Mouse (Mus musculus) C2C12 (cell line): ENCODE results near the gene Fry. TPM values are rescaled to one million over a fixed set of nuclear protein-coding genes. Genes with fewer than 3 reads are reported as not detected.

Experiments used
- H3K27me3 ChIP-seq: one replicate; pipeline ENCODE4 v1.6.1; 2011; ENCODE audit not compliant: control insufficient read depth, insufficient read depth, insufficient read length
- H3K36me3 ChIP-seq: one replicate; pipeline ENCODE4 v1.6.1; 2011; ENCODE audit not compliant: control insufficient read depth, insufficient read depth
- H3K4me3 ChIP-seq: one replicate; pipeline ENCODE4 v1.5.1; 2011; ENCODE audit warnings: mild to moderate bottlenecking, control low read depth; ENCODE audit not compliant: poor library complexity, insufficient read depth, severe bottlenecking
- H3K79me2 ChIP-seq: one replicate; pipeline ENCODE4 v1.6.1; 2011; ENCODE audit not compliant: control insufficient read depth, insufficient read depth
- H3K79me3 ChIP-seq: one replicate; pipeline ENCODE4 v1.6.1; 2011; ENCODE audit warnings: low read depth, control low read depth
- H3ac ChIP-seq: one replicate; pipeline ENCODE3; 2011; ENCODE audit warnings: low read depth; ENCODE audit not compliant: control insufficient read depth, insufficient read length
- CEBPB ChIP-seq: IDR thresholded peaks from one replicate; pipeline ENCODE4 v1.6.1; 2011; ENCODE audit warnings: low read depth, mild to moderate bottlenecking, control low read depth, moderate library complexity
- CTCF ChIP-seq: IDR thresholded peaks from one replicate; pipeline ENCODE4 v1.5.1; 2011; ENCODE audit not compliant: control insufficient read depth, insufficient read depth, insufficient read length
- FOSL1 ChIP-seq: IDR thresholded peaks from one replicate; pipeline ENCODE4 v1.8.0; 2011; ENCODE audit warnings: mild to moderate bottlenecking, low read length; ENCODE audit not compliant: poor library complexity, insufficient read depth, severe bottlenecking
- MAX ChIP-seq: IDR thresholded peaks from one replicate; pipeline ENCODE4 v1.6.1; 2011; ENCODE audit warnings: mild to moderate bottlenecking, control low read depth
- MYOD1 ChIP-seq: IDR thresholded peaks from one replicate; pipeline ENCODE4 v1.6.1; 2011; ENCODE audit warnings: low read depth; ENCODE audit not compliant: control insufficient read depth, insufficient read length
- MYOG ChIP-seq: IDR thresholded peaks from one replicate; pipeline ENCODE4 v1.6.1; 2011; ENCODE audit not compliant: control insufficient read depth, insufficient read length; ENCODE audit errors: extremely low read depth
- USF1 ChIP-seq: IDR thresholded peaks from one replicate; pipeline ENCODE4 v1.6.1; 2011; ENCODE audit warnings: low read depth, mild to moderate bottlenecking, control low read depth, moderate library complexity
- polyA plus RNA-seq: library from polyadenylated mRNA; unstranded; fragments of >200 nt; fragmentation: generic; extraction: Trizol; gene quantifications from one replicate; pipeline ENCODE4 v1.2.1, GENCODE M21; 2012; ENCODE audit warnings: missing spikeins

The Fry gene
- polyA plus RNA-seq, 1 experiment = 0.25 TPM

GRCm38 (mm10) chr5:150417223-150417622 is 298.8 kb downstream of the Fry start:
- no peak overlapping the region for H3ac ChIP-seq
- H3K27me3 ChIP-seq = no peaks in the 10 kb centered on the region
- no peaks in the 10 kb centered on the region for H3K36me3 ChIP-seq
- H3K4me3 ChIP-seq = no peak overlapping the region
- H3K79me3 ChIP-seq = no peaks in the 10 kb centered on the region
- H3K79me2 ChIP-seq = no peaks in the 10 kb centered on the region
- TF ChIP-seq CTCF (no peak), MAX (no peak), USF1 (no peak), FOSL1 (no peak), MYOD1 (no peak), MYOG (no peak)

- Histone ChIP-seq H3K79me3 (no peaks in the 10 kb centered on the region), H3ac (no peak overlapping the region), H3K27me3 (no peaks in the 10 kb centered on the region), H3K4me3 (no peak overlapping the region), H3K36me3 (no peaks in the 10 kb centered on the region), H3K79me2 (no peaks in the 10 kb centered on the region)
- TF ChIP-seq CTCF (no peak), MAX (no peak), FOSL1 (no peak), USF1 (no peak), MYOD1 (no peak), CEBPB (no peak), MYOG (no peak)
Measured at GRCm38 (mm10) chr5:150418035-150418434, 299.6 kb downstream of the Fry start.

GRCm38 (mm10) chr5:150425038-150425437 is 306.6 kb downstream of the Fry start:
- Histone ChIP-seq H3K79me3 (no peaks in the 10 kb centered on the region), H3K36me3 (no peaks in the 10 kb centered on the region), H3K79me2 (no peaks in the 10 kb centered on the region), H3K4me3 (no peak overlapping the region), H3ac (no peak overlapping the region), H3K27me3 (no peaks in the 10 kb centered on the region)
- TF ChIP-seq MYOD1 (no peak), FOSL1 (no peak), MAX (no peak), CEBPB (no peak)

GRCm38 (mm10) chr5:150426595-150426994 is 308.1 kb downstream of the Fry start:
- no peaks in the 10 kb centered on the region for H3K79me3 ChIP-seq
- H3K79me2 ChIP-seq = no peaks in the 10 kb centered on the region
- H3K27me3 ChIP-seq = no peaks in the 10 kb centered on the region
- H3K36me3 ChIP-seq = no peaks in the 10 kb centered on the region
- TF ChIP-seq MYOD1 (no peak), CTCF (peak; percentile 9), MAX (no peak)
- H3K4me3 ChIP-seq = no peak overlapping the region
- H3ac ChIP-seq = no peak overlapping the region

- no peaks in the 10 kb centered on the region for H3K79me3 ChIP-seq
- H3K79me2 ChIP-seq = no peaks in the 10 kb centered on the region
- no peak for TF ChIP-seq MYOG
- no peak for TF ChIP-seq FOSL1
- no peak for TF ChIP-seq MYOD1
- TF ChIP-seq CTCF = no peak
- TF ChIP-seq MAX = no peak
- TF ChIP-seq CEBPB = no peak
- TF ChIP-seq USF1 = no peak
- H3K27me3 ChIP-seq = no peaks in the 10 kb centered on the region
- no peaks in the 10 kb centered on the region for H3K36me3 ChIP-seq
- no peak overlapping the region for H3K4me3 ChIP-seq
- no peak overlapping the region for H3ac ChIP-seq
Measured at GRCm38 (mm10) chr5:150431286-150431685, 312.8 kb downstream of the Fry start.

GRCm38 (mm10) chr5:150432960-150433359 is 314.5 kb downstream of the Fry start:
- Histone ChIP-seq H3ac (no peak overlapping the region), H3K36me3 (no peaks in the 10 kb centered on the region), H3K79me2 (no peaks in the 10 kb centered on the region), H3K4me3 (no peak overlapping the region), H3K79me3 (no peaks in the 10 kb centered on the region), H3K27me3 (no peaks in the 10 kb centered on the region)
- TF ChIP-seq CTCF (no peak), MYOD1 (no peak), USF1 (no peak), CEBPB (no peak), MYOG (no peak), MAX (no peak), FOSL1 (no peak)
